In genomic region chr6:6149751-6150150, GRCm38 (mm10) we compare ENCODE assay signal across 20 mouse cellular contexts.
DNase-seq lines count a peak whose midpoint lies in the region; ATAC-seq and TF ChIP-seq lines count a peak whose summit lies in the region.
"Had no signal": no experiment of that assay in that cellular context is flagged by ENCODE, and none has a peak within 500 bp of the region (broad histone marks: within the 10 kb centered on the region; RNA-seq: fewer than 3 reads in every experiment).

No protein-coding gene starts in this region.

- no peaks in the 10 kb centered on the region for H3K36me3 ChIP-seq in lung, embryonic 16.5 days (ENCODE audit: control insufficient read depth, insufficient read depth, low read length)
- H3K36me3 ChIP-seq in intestine, postnatal 0 days (ENCODE audit: control insufficient read depth, insufficient read depth): no peaks in the 10 kb centered on the region
- H3K36me3 ChIP-seq in stomach, embryonic 14.5 days (ENCODE audit: control insufficient read depth, insufficient read depth, low read length): no peaks in the 10 kb centered on the region; the same call in 1 of the 2 replicates
- H3K36me3 ChIP-seq: midbrain, embryonic 12.5 days had no signal

- ATAC-seq in lung, embryonic 16.5 days (ENCODE audit: low read depth): peak; percentile 57
- peak; percentile 86 for ATAC-seq in intestine, postnatal 0 days
- peak; percentile 42; the same call in 1 of the 2 replicates for ATAC-seq in stomach, embryonic 14.5 days (ENCODE audit: insufficient number of reproducible peaks, insufficient read depth, low FRiP score, low read depth)
- ATAC-seq: forebrain, embryonic 16.5 days had no signal

- peaks cover 5% of the 10 kb centered on the region; the same call in 1 of the 2 replicates for H3K4me1 ChIP-seq in lung, embryonic 16.5 days (replicated peaks; ENCODE audit: control insufficient read depth, insufficient read depth, low read length)
- peaks cover 7% of the 10 kb centered on the region; the same call in 1 of the 2 replicates for H3K4me1 ChIP-seq in intestine, postnatal 0 days (replicated peaks; ENCODE audit: control insufficient read depth, insufficient read depth, low read length)
- H3K4me1 ChIP-seq in stomach, embryonic 14.5 days (ENCODE audit: control insufficient read depth, insufficient read depth, low read length): no peaks in the 10 kb centered on the region
- H3K4me1 ChIP-seq: forebrain, embryonic 10.5 days; hindbrain, embryonic 12.5 days; midbrain, embryonic 12.5 days had no signal

- no peak overlapping the region for H3K4me2 ChIP-seq in lung, embryonic 16.5 days (ENCODE audit: low read depth, low read length)
- H3K4me2 ChIP-seq in intestine, postnatal 0 days (replicated peaks; ENCODE audit: low read depth): peak overlapping the region; percentile 3; the same call in 1 of the 2 replicates
- no peak overlapping the region for H3K4me2 ChIP-seq in stomach, embryonic 14.5 days (replicated peaks; ENCODE audit: low read depth, low read length)
- H3K4me2 ChIP-seq: hindbrain, embryonic 12.5 days; midbrain, embryonic 12.5 days had no signal

- H3K4me3 ChIP-seq in lung, embryonic 16.5 days (ENCODE audit: low read length): no peak overlapping the region
- no peak overlapping the region for H3K4me3 ChIP-seq in intestine, postnatal 0 days (ENCODE audit: low read depth, low read length)
- no peak overlapping the region for H3K4me3 ChIP-seq in stomach, embryonic 14.5 days (ENCODE audit: low read depth, low read length)
- H3K4me3 ChIP-seq: forebrain, embryonic 10.5 days; hindbrain, embryonic 12.5 days; limb, embryonic 10.5 days; midbrain, embryonic 12.5 days had no signal

- 38% methylated on average over 2 of the region's 2 CpGs for WGBS in lung, embryonic 16.5 days
- 25% methylated on average over 2 of the region's 2 CpGs for WGBS in intestine, postnatal 0 days
- 48% methylated on average over 2 of the region's 2 CpGs for WGBS in stomach, embryonic 14.5 days

- no peak for TF ChIP-seq CTCF in intestine, postnatal 0 days (IDR thresholded peaks at IDR 0.05; ENCODE audit: low read depth)

- no peak overlapping the region for H3K27ac ChIP-seq in lung, embryonic 16.5 days (ENCODE audit: low read length)
- H3K27ac ChIP-seq in intestine, postnatal 0 days (ENCODE audit: low read depth, low read length): peak overlapping the region; percentile 60
- no peak overlapping the region for H3K27ac ChIP-seq in stomach, embryonic 14.5 days (ENCODE audit: low read length)
- H3K27ac ChIP-seq: forebrain, embryonic 10.5 days; hindbrain, embryonic 12.5 days; limb, embryonic 10.5 days; liver, embryonic 14.5 days; midbrain, embryonic 12.5 days had no signal

- H3K9me3 ChIP-seq in lung, embryonic 16.5 days (ENCODE audit: control insufficient read depth, low read length): no peaks in the 10 kb centered on the region
- H3K9me3 ChIP-seq in intestine, postnatal 0 days (ENCODE audit: control insufficient read depth): no peaks in the 10 kb centered on the region
- no peaks in the 10 kb centered on the region for H3K9me3 ChIP-seq in stomach, embryonic 14.5 days (ENCODE audit: control insufficient read depth, low read depth, low read length)
- H3K9me3 ChIP-seq: forebrain, embryonic 10.5 days; hindbrain, embryonic 12.5 days; limb, embryonic 10.5 days; midbrain, embryonic 12.5 days had no signal

- no peak overlapping the region for H3K9ac ChIP-seq in lung, embryonic 16.5 days (ENCODE audit: low read length)
- H3K9ac ChIP-seq in intestine, postnatal 0 days (ENCODE audit: low read depth, low read length): no peak overlapping the region
- no peak overlapping the region for H3K9ac ChIP-seq in stomach, embryonic 14.5 days (replicated peaks; ENCODE audit: low read depth, low read length)
- H3K9ac ChIP-seq: hindbrain, embryonic 12.5 days; liver, embryonic 14.5 days; midbrain, embryonic 12.5 days had no signal

- H3K27me3 ChIP-seq in lung, embryonic 16.5 days (ENCODE audit: control insufficient read depth, insufficient read depth, low read depth, low read length): no peaks in the 10 kb centered on the region
- no peaks in the 10 kb centered on the region for H3K27me3 ChIP-seq in intestine, postnatal 0 days (replicated peaks; ENCODE audit: control insufficient read depth, insufficient read depth, low read length)
- no peaks in the 10 kb centered on the region for H3K27me3 ChIP-seq in stomach, embryonic 14.5 days (ENCODE audit: control insufficient read depth, insufficient read depth, low read length)
- H3K27me3 ChIP-seq: hindbrain, embryonic 12.5 days; midbrain, embryonic 12.5 days had no signal

- peak; percentile 81 for DNase-seq in heart, adult 11 months
- no peak for DNase-seq in heart, adult 9 months (ENCODE audit: low spot score in 2 of 2)
- DNase-seq in lung, postnatal 10 days: no peak
- DNase-seq in right cerebral cortex, postnatal 14 days: no peak
- DNase-seq in layer of hippocampus, adult 9-10 months (ENCODE audit: low spot score): no peak
- DNase-seq: adrenal gland, postnatal 14 days; cerebellum, postnatal 10 days; gastrocnemius, postnatal 25 days; heart, postnatal 14 days; kidney, adult 8-10 months; kidney, postnatal 10 days had no signal
